8 mouse cellular contexts compared by ENCODE assay signal in the genomic region with DNA sequence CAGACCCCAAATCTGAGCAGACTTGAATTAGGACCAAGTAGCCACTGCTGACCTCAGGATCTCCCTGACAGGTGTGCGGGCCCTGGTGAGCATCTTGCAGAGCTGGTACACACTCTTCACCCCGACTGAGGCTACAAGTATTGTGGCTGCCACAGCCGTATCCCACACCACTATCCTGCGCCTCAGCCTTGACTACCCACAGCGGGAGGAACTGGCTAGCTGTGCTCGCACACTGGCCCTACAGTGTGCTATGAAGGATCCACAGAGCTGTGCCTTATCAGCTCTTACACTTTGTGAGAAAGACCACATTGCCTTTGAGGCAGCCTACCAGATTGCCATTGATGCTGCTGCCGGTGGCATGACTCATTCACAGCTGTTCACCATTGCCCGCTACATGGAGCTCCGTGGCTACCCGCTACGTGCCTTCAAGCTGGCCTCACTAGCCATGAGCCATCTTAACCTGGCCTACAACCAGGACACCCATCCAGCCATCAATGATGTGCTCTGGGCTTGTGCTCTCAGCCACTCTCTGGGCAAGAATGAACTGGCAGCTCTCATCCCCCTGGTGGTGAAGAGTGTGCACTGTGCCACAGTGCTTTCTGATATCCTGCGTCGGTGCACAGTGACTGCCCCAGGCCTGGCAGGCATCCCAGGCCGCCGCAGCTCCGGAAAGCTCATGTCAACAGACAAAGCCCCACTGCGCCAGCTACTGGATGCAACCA. TPM values are rescaled to one million over a fixed set of nuclear protein-coding genes. Genes with fewer than 3 reads are reported as not detected.
DNase-seq lines count a peak whose midpoint lies in the region; ATAC-seq and TF ChIP-seq lines count a peak whose summit lies in the region.

No protein-coding gene starts in this region.

- TF ChIP-seq EP300 in ES-Bruce4 (IDR thresholded peaks at IDR 0.05; ENCODE audit: insufficient read depth, low read depth, low read length) = peak; percentile 40; the same call in 1 of the 2 replicates
- no peak for TF ChIP-seq EP300 in lung, postnatal 0 days (IDR thresholded peaks at IDR 0.05)

- TF ChIP-seq POLR2A in ES-Bruce4 (IDR thresholded peaks at IDR 0.05; ENCODE audit: insufficient read depth, low read length) = no peak

- 65% methylated on average over 17 of the region's 17 CpGs for WGBS in forebrain, embryonic 12.5 days
- 67% methylated on average over 17 of the region's 17 CpGs for WGBS in hindbrain, embryonic 11.5 days
- WGBS in lung, postnatal 0 days = 59% methylated on average over 17 of the region's 17 CpGs

- H3K9ac ChIP-seq in ES-Bruce4 (ENCODE audit: low read depth, poor library complexity, severe bottlenecking) = no peak overlapping the region
- H3K9ac ChIP-seq in forebrain, embryonic 12.5 days = no peak overlapping the region
- H3K9ac ChIP-seq in hindbrain, embryonic 11.5 days (ENCODE audit: low read depth, low read length) = no peak overlapping the region
- no peak overlapping the region for H3K9ac ChIP-seq in lung, postnatal 0 days (replicated peaks; ENCODE audit: low read depth)

- H3K4me2 ChIP-seq in forebrain, embryonic 12.5 days = no peak overlapping the region
- H3K4me2 ChIP-seq in hindbrain, embryonic 11.5 days (replicated peaks; ENCODE audit: low read depth, low read length) = no peak overlapping the region
- H3K4me2 ChIP-seq in lung, postnatal 0 days (replicated peaks; ENCODE audit: low read depth, low read length) = no peak overlapping the region

- TF ChIP-seq CTCF in ES-Bruce4 (IDR thresholded peaks at IDR 0.05; ENCODE audit: low read depth, low read length) = peak; percentile 62
- peak; percentile 93 for TF ChIP-seq CTCF in lung, postnatal 0 days (IDR thresholded peaks at IDR 0.05)

- H3K4me1 ChIP-seq in ES-Bruce4 (ENCODE audit: control insufficient read depth, insufficient read depth, low read length) = peaks cover 2% of the 10 kb centered on the region
- H3K4me1 ChIP-seq in forebrain, embryonic 12.5 days = no peaks in the 10 kb centered on the region
- no peaks in the 10 kb centered on the region for H3K4me1 ChIP-seq in hindbrain, embryonic 11.5 days (replicated peaks; ENCODE audit: control insufficient read depth, insufficient read depth, low read length)
- H3K4me1 ChIP-seq in lung, postnatal 0 days (ENCODE audit: insufficient read depth, low read depth, low read length) = no peaks in the 10 kb centered on the region

- ATAC-seq in forebrain, embryonic 12.5 days (ENCODE audit: low FRiP score) = peak; percentile 78
- peak; percentile 77 for ATAC-seq in hindbrain, embryonic 11.5 days (ENCODE audit: low FRiP score)
- peak; percentile 92 for ATAC-seq in lung, postnatal 0 days

- H3K27me3 ChIP-seq in ES-Bruce4 (ENCODE audit: control insufficient read depth, insufficient read depth, low read length, poor library complexity, severe bottlenecking) = no peaks in the 10 kb centered on the region
- no peaks in the 10 kb centered on the region for H3K27me3 ChIP-seq in forebrain, embryonic 12.5 days
- no peaks in the 10 kb centered on the region for H3K27me3 ChIP-seq in hindbrain, embryonic 11.5 days (ENCODE audit: control insufficient read depth, insufficient read depth, low read length)
- no peaks in the 10 kb centered on the region for H3K27me3 ChIP-seq in lung, postnatal 0 days (replicated peaks; ENCODE audit: insufficient read depth, low read length)

- peak; percentile 41 for DNase-seq in c-Kit-positive CD71-positive TER-119-positive erythroid progenitor cells, embryonic 14.5 days (ENCODE audit: low spot score)
- peak; percentile 72 for DNase-seq in hindbrain, embryonic 11.5 days (ENCODE audit: low spot score)
- DNase-seq in layer of hippocampus, adult 9-10 months (ENCODE audit: low spot score) = peak; percentile 47
- DNase-seq in lung, postnatal 0 days (ENCODE audit: low spot score) = peak; percentile 84
- DNase-seq in ovary, postnatal 10 days (ENCODE audit: low spot score) = peak; percentile 14
- peak; percentile 76 for DNase-seq in thymus, postnatal 14 days

- H3K9me3 ChIP-seq in ES-Bruce4 (replicated peaks; ENCODE audit: control insufficient read depth, insufficient read depth, low read length, poor library complexity, severe bottlenecking) = no peaks in the 10 kb centered on the region
- no peaks in the 10 kb centered on the region for H3K9me3 ChIP-seq in forebrain, embryonic 12.5 days
- no peaks in the 10 kb centered on the region for H3K9me3 ChIP-seq in hindbrain, embryonic 11.5 days (ENCODE audit: control insufficient read depth, low read length)
- H3K9me3 ChIP-seq in lung, postnatal 0 days (ENCODE audit: low read length) = no peaks in the 10 kb centered on the region

- H3K27ac ChIP-seq in ES-Bruce4 (ENCODE audit: insufficient read depth, low read length) = no peak overlapping the region
- H3K27ac ChIP-seq in forebrain, embryonic 12.5 days = 0 out of 2 replicates have a peak overlapping the region, but pooled peaks have one; percentile 13
- no peak overlapping the region for H3K27ac ChIP-seq in hindbrain, embryonic 11.5 days (ENCODE audit: low read depth, low read length)
- no peak overlapping the region for H3K27ac ChIP-seq in lung, postnatal 0 days (ENCODE audit: low read length)

- H3K4me3 ChIP-seq in ES-Bruce4 (ENCODE audit: low read depth, low read length) = no peak overlapping the region; the same call in 1 of the 2 replicates
- H3K4me3 ChIP-seq in forebrain, embryonic 12.5 days (replicated peaks) = no peak overlapping the region
- H3K4me3 ChIP-seq in hindbrain, embryonic 11.5 days (ENCODE audit: low read depth, low read length) = no peak overlapping the region
- H3K4me3 ChIP-seq in lung, postnatal 0 days (ENCODE audit: low read depth, low read length) = no peak overlapping the region

- no peaks in the 10 kb centered on the region for H3K36me3 ChIP-seq in ES-Bruce4 (ENCODE audit: control insufficient read depth, insufficient read depth, low read length, poor library complexity, severe bottlenecking)
- peaks cover 55% of the 10 kb centered on the region for H3K36me3 ChIP-seq in forebrain, embryonic 12.5 days (replicated peaks)
- H3K36me3 ChIP-seq in hindbrain, embryonic 11.5 days (ENCODE audit: control insufficient read depth, insufficient read depth, low read length) = no peaks in the 10 kb centered on the region
- H3K36me3 ChIP-seq in lung, postnatal 0 days (ENCODE audit: insufficient read depth, low read length) = no peaks in the 10 kb centered on the region; the same call in 1 of the 2 replicates

RNA-seq across cellular contexts. Expression of gene Urod, which starts 7.7 kb away (rescaled TPM):
- 77.2 and 79.3 TPM in 2 replicates for polyA plus RNA-seq in ES-Bruce4 (2011; ENCODE audit: insufficient read depth, insufficient read length, low read depth, missing spikeins)
- polyA plus RNA-seq in forebrain, embryonic 12.5 days (2016; fragmentation: Nextera tagmentation; extraction: Ambion mirVana) = 76.0 and 78.0 TPM in 2 replicates
- polyA plus RNA-seq in hindbrain, embryonic 11.5 days (2014; fragmentation: Nextera tagmentation; extraction: Ambion mirVana) = 97.3 and 110 TPM in 2 replicates
- 76.6 and 82.0 TPM in 2 replicates for polyA plus RNA-seq in lung, postnatal 0 days (2015; fragmentation: Nextera tagmentation; extraction: Ambion mirVana)

RNA-seq across cellular contexts. Expression of gene Hectd3, which starts 8.6 kb away (rescaled TPM):
- polyA plus RNA-seq in ES-Bruce4 (2011; ENCODE audit: insufficient read depth, insufficient read length, low read depth, missing spikeins) = 6.4 and 7.9 TPM in 2 replicates
- 17.1 and 21.2 TPM in 2 replicates for polyA plus RNA-seq in forebrain, embryonic 12.5 days (2016; fragmentation: Nextera tagmentation; extraction: Ambion mirVana)
- polyA plus RNA-seq in hindbrain, embryonic 11.5 days (2014; fragmentation: Nextera tagmentation; extraction: Ambion mirVana) = 7.8 and 12.6 TPM in 2 replicates
- 9.6 and 10.2 TPM in 2 replicates for polyA plus RNA-seq in lung, postnatal 0 days (2015; fragmentation: Nextera tagmentation; extraction: Ambion mirVana)

RNA-seq across cellular contexts. Expression of gene Eif2b3, which starts 32.6 kb away (rescaled TPM):
- polyA plus RNA-seq in ES-Bruce4 (2011; ENCODE audit: insufficient read depth, insufficient read length, low read depth, missing spikeins) = 67.5 and 73.3 TPM in 2 replicates
- 41.0 and 44.1 TPM in 2 replicates for polyA plus RNA-seq in forebrain, embryonic 12.5 days (2016; fragmentation: Nextera tagmentation; extraction: Ambion mirVana)
- polyA plus RNA-seq in hindbrain, embryonic 11.5 days (2014; fragmentation: Nextera tagmentation; extraction: Ambion mirVana) = 51.9 and 53.0 TPM in 2 replicates
- 21.9 and 24.7 TPM in 2 replicates for polyA plus RNA-seq in lung, postnatal 0 days (2015; fragmentation: Nextera tagmentation; extraction: Ambion mirVana)

Comparison
In these comparisons a context has a peak if more than half of its experiments do, and no peak if none do; other contexts are left out.
1. DNase-seq: peak in every context shown above with its lines; median percentile 84 in lung, postnatal 0 days; 76 in thymus, postnatal 14 days; 72 in hindbrain, embryonic 11.5 days; 47 in layer of hippocampus, adult 9-10 months; 41 in c-Kit-positive CD71-positive TER-119-positive erythroid progenitor cells, embryonic 14.5 days; 14 in ovary, postnatal 10 days.